Mouse (Mus musculus) heart, adult 9 months (tissue): ENCODE measurements at regions not wholly inside any gene's neighbourhood (a gene's known extent, or its start where the extent isn't known, plus 50 kb on each side); places are given as distances from the start of the nearest gene placed in this dataset.
"Not testable (repeated sequence)": the region's sequence is repeated elsewhere in the genome, so short reads cannot be mapped to it uniquely, and the experiment has no call there.

Source experiments
- DNase-seq, 2 experiments: peaks; one replicate each; pipeline ENCODE4 v3.0.0; 2022; ENCODE audit warnings: low spot score in 2 of 2

DNA sequence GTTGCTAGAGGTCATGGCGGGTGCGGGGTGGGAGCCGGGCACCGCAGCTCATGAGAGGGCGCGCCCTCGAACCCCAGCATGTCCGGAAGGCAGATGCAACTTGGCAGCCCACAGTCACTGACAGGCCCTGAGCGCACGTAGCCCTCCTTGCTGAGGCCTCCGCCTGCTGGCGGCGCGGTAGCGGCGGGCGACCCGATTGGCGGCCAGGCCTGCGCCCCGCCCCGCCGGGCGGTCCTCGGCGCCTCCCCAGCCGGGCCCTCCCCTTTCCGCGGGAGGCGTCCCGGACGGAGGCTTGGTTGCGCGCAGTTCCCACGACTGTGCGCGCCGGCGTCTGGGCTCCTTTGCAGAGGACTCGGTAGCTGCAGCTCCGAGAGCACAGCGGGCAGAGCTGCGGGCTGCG is 301.9 kb downstream of the Hpcal1 start:
- peak in 1 of 2 experiments; percentile 1 for DNase-seq

DNA sequence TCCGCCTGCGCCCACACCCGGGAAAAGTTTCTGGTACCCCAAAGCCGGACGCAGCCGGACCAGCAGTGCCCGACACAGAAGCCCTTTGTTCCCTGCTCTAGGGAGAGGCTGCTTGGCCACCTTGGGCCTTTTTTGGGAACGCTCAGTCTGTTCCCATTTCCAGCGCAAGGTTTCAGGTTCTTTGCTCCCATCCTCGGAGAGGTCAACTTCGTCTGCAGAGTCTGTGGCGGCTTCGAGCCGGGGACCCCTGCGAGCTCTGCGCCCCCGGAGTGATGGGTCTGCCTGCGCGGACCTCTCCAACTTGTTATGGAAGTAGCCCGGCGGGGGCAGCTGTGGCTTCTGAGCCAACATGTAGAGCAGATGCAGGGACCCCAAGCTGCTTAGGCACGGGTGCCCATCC is 302.7 kb downstream of the Hpcal1 start:
- DNase-seq, result not testable (repeated sequence)
